Mouse (Mus musculus) right cerebral cortex, postnatal 36 days (tissue): Measurements from ENCODE around the gene Shd.

Experiments used
- DNase-seq, 2 experiments: peaks; one replicate each; pipeline ENCODE4 v3.0.0; 2022; ENCODE audit warnings: low spot score in 2 of 2, mixed read lengths in 1 of 2

The Shd gene

GRCm38 (mm10) chr17:56024476-56024875 is 54.2 kb downstream of the Shd start:
- DNase-seq: no peak

GRCm38 (mm10) chr17:56024931-56025330 is 54.7 kb downstream of the Shd start:
- DNase-seq: no peak
